Mouse (Mus musculus): Measurements from ENCODE around the gene Csk. TPM values are rescaled to one million over a fixed set of nuclear protein-coding genes. Genes with fewer than 3 reads are reported as not detected.
A peak's percentile ranks its signal among the peaks of the same experiment; 100 is the strongest.

The Csk gene
- polyA plus RNA-seq, 1 experiment: 79.3 TPM

- TF ChIP-seq POLR2A (IDR thresholded peaks at IDR 0.05; ENCODE audit: borderline replicate concordance, extremely low read depth, low read depth, low read length): no peak
- TF ChIP-seq CTCF (IDR thresholded peaks at IDR 0.05; ENCODE audit: insufficient read depth, low read length): no peak
- WGBS: 68% methylated on average over 13 of the region's 13 CpGs
- no peak for DNase-seq
- Histone ChIP-seq H3K4me3 (replicated peaks; ENCODE audit: extremely low read depth, low read depth, low read length) (no peak overlapping the region), H3K4me1 (ENCODE audit: control insufficient read depth, insufficient read depth, low read length) (peaks cover 48% of the 10 kb centered on the region)
Observed at GRCm38 (mm10) chr9:57641775-57642550, 11.5 kb downstream of the Csk start.

DNA sequence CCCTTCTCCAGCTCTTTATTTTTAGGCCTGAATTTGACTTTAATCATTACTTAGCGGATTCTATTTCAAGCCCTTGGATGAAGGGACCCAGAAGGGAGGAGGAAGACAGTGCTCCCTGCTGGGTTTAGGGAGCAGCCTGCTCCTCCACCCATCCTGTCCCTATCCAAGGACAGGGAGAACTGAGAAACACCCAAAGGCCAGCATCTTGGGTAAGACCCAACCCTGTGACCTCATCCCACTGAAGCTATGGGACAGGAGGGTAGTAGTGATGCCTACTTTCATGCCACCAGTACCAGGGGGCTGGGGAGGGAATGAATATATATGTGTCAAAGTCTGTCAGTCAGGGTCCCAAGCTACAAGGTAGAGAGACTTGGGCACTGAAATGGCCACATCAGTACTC is 12.4 kb downstream of the Csk start:
- Histone ChIP-seq H3K4me3 (replicated peaks; ENCODE audit: extremely low read depth, low read depth, low read length) (no peak overlapping the region), H3K4me1 (ENCODE audit: control insufficient read depth, insufficient read depth, low read length) (peaks cover 49% of the 10 kb centered on the region)
- no peak for DNase-seq
- 60% methylated on average over 1 of the region's 1 CpGs for WGBS
- TF ChIP-seq CTCF (IDR thresholded peaks at IDR 0.05; ENCODE audit: insufficient read depth, low read length) (no peak), POLR2A (IDR thresholded peaks at IDR 0.05; ENCODE audit: borderline replicate concordance, extremely low read depth, low read depth, low read length) (no peak)

DNA sequence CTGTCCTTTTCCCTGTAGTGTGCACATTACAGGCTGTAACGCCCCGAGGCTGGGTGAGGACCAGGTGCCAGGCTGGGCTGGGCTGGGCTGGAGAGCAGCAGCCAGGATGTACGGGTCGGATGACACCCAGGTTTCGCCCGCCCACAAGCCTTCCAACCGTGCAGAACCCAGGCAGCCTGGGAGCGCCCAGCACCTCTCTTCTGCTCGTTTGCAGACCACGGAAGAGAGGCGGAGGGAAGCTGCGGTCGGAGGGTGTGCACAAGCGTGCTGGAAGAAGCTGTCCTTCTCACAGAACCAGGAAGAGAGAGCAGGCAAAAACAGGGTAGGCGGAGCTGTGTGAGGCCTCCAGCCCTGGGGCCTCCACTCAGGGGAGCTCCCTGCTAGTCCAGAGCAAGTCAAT is 13.0 kb downstream of the Csk start:
- no peak overlapping the region for H3K4me3 ChIP-seq (replicated peaks; ENCODE audit: extremely low read depth, low read depth, low read length)
- WGBS: 6% methylated on average over 15 of the region's 15 CpGs
- H3K4me1 ChIP-seq (ENCODE audit: control insufficient read depth, insufficient read depth, low read length): peaks cover 48% of the 10 kb centered on the region
- no peak for TF ChIP-seq CTCF (IDR thresholded peaks at IDR 0.05; ENCODE audit: insufficient read depth, low read length)
- TF ChIP-seq POLR2A (IDR thresholded peaks at IDR 0.05; ENCODE audit: borderline replicate concordance, extremely low read depth, low read depth, low read length): peak; percentile 55; the same call in 1 of the 2 replicates
- DNase-seq: peak; percentile 54

DNA sequence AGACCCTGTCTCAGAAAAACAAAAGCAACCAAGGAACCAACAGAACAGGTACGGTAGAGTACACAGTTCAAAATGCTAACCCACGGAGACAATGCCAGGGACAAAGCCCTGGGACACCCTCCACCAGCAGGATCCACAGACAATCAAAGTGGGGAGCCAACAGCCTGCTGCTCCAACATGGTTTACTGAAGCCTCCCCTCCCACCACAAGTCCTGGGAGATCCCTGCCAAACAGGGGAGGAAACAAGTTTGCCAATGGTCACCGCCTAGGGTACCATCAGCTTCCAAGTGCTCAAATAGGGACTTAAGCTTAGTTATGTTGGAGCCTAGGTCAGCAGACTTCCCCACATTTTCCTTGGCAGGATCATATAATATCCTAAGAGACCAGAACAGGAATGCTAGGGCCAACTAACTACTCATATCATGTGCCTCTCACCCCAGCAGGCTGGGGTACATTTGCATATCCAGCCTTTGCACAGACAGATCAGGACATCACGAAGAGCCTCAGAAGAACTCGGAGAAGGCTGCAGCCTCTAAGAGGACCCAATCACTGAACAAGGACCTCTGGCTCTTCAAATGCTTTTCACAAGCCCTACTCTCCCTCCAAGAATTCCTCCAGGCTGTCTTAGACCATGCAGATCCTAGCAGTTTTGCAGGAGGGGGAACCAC is 13.6 kb downstream of the Csk start:
- Histone ChIP-seq H3K4me1 (ENCODE audit: control insufficient read depth, insufficient read depth, low read length) (peaks cover 50% of the 10 kb centered on the region), H3K4me3 (replicated peaks; ENCODE audit: extremely low read depth, low read depth, low read length) (no peak overlapping the region)
- TF ChIP-seq POLR2A (IDR thresholded peaks at IDR 0.05; ENCODE audit: borderline replicate concordance, extremely low read depth, low read depth, low read length) (no peak), CTCF (IDR thresholded peaks at IDR 0.05; ENCODE audit: insufficient read depth, low read length) (no peak)
- WGBS: 25% methylated on average over 5 of the region's 5 CpGs
- no peak for DNase-seq

DNA sequence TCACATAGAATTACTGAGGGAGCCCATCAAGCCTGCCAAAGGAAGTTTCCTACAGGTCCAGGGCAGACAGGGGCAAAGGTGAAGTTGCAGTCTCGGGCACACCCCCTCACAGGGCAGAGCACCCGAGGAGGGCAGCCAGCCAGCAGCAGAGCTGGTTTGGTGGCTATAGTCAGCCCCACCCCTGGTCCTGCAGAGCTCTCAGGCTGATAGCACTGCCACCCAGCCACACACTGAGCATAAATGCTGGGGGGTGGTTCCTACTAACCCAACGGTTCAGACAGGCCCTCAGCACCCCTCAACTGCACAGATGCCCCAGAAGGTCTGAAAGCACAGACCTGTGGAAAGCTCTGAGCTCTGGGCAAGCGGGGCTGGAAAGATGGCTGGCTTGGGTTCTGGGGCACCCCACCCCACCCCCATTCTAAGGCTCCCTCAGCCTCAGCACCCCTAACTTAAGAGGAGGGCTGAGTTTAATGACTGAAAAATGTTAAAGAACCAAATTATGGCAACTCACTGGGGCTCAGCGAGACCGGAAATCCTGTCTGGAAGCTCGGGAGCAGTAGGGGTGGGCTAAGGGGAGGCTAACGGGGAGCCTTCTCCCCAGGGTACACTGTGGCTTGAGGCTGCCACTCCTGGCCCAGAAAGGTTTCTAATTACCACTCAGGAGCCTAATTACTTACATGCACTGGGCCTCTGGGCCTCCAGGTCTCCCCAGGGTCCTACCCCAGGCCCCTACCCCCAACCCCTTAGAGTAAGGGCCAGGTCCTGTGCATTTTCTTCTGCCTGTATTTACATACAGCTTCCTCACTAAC is 14.6 kb downstream of the Csk start:
- Histone ChIP-seq H3K4me3 (replicated peaks; ENCODE audit: extremely low read depth, low read depth, low read length) (no peak overlapping the region), H3K4me1 (ENCODE audit: control insufficient read depth, insufficient read depth, low read length) (peaks cover 53% of the 10 kb centered on the region)
- DNase-seq: peak; percentile 74
- WGBS: 20% methylated on average over 8 of the region's 8 CpGs
- TF ChIP-seq CTCF (IDR thresholded peaks at IDR 0.05; ENCODE audit: insufficient read depth, low read length) (no peak), POLR2A (IDR thresholded peaks at IDR 0.05; ENCODE audit: borderline replicate concordance, extremely low read depth, low read depth, low read length) (peak; percentile 49; the same call in 1 of the 2 replicates)

DNA sequence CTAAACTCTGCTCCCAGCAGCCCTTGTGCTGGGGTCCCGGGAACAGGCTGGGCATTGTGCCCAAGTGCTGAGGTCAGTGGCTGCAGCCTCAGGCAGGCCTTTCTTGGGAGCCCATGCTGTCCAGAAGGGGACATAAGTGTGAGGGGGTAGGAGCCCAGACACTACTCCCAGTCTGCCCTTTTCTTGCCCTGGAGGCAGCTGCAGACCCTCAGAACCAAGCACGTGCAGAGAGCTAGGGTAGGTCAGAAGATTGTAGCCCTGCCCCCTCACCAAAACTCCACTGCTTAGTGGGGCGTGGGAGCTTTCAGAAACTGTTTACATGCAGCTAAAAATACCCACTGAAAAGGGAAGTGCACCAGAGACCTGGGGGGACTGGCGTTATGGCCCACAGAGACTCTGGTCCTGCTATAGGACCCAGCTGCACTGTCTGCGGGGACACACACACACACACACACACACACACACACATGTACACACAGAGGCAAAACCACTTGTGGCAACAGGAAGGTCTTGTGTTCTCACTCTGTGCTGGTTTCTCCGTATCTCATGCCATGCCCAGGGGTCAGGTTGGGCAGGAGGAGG is 15.6 kb downstream of the Csk start:
- WGBS: under 1% methylated on average over 6 of the region's 6 CpGs
- TF ChIP-seq POLR2A (IDR thresholded peaks at IDR 0.05; ENCODE audit: borderline replicate concordance, extremely low read depth, low read depth, low read length) (no peak), CTCF (IDR thresholded peaks at IDR 0.05; ENCODE audit: insufficient read depth, low read length) (no peak)
- peaks cover 54% of the 10 kb centered on the region for H3K4me1 ChIP-seq (ENCODE audit: control insufficient read depth, insufficient read depth, low read length)
- peak overlapping the region; percentile 31 for H3K4me3 ChIP-seq (replicated peaks; ENCODE audit: extremely low read depth, low read depth, low read length)
- DNase-seq: peak; percentile 46

GRCm38 (mm10) chr9:57637272-57637671 is 16.2 kb downstream of the Csk start:
- H3K4me3 ChIP-seq (replicated peaks; ENCODE audit: extremely low read depth, low read depth, low read length): no peak overlapping the region
- no peak for DNase-seq
- H3K4me1 ChIP-seq (ENCODE audit: control insufficient read depth, insufficient read depth, low read length): peaks cover 54% of the 10 kb centered on the region
- TF ChIP-seq POLR2A (IDR thresholded peaks at IDR 0.05; ENCODE audit: borderline replicate concordance, extremely low read depth, low read depth, low read length) (no peak), CTCF (IDR thresholded peaks at IDR 0.05; ENCODE audit: insufficient read depth, low read length) (no peak)
- 16% methylated on average over 3 of the region's 3 CpGs for WGBS

- 18% methylated on average over 4 of the region's 4 CpGs for WGBS
- peaks cover 24% of the 10 kb centered on the region for H3K4me1 ChIP-seq (ENCODE audit: control insufficient read depth, insufficient read depth, low read length)
- H3K4me3 ChIP-seq (replicated peaks; ENCODE audit: extremely low read depth, low read depth, low read length): no peak overlapping the region
- TF ChIP-seq CTCF (IDR thresholded peaks at IDR 0.05; ENCODE audit: insufficient read depth, low read length) (peak; percentile 35; the same call in 1 of the 2 replicates), POLR2A (IDR thresholded peaks at IDR 0.05; ENCODE audit: borderline replicate concordance, extremely low read depth, low read depth, low read length) (no peak)
- no peak for DNase-seq
Observed at GRCm38 (mm10) chr9:57633481-57634024, 19.9 kb downstream of the Csk start.

Data from lung, adult 2 months (tissue).